Mouse (Mus musculus) CH12.LX (cell line): ENCODE measurements at regions not wholly inside any gene's neighbourhood (a gene's known extent, or its start where the extent isn't known, plus 50 kb on each side); places are given as distances from the start of the nearest gene placed in this dataset.

Experiments
- DNase-seq: peaks from one replicate; pipeline ENCODE4 v3.0.0-alpha.2; 2013; ENCODE audit errors: extremely low read depth
- H3K27ac ChIP-seq: 2 replicates; pipeline ENCODE4 v1.5.1; 2012; ENCODE audit warnings: low read depth, mild to moderate bottlenecking, control low read depth, moderate library complexity; ENCODE audit not compliant: insufficient read depth
- H3K27me3 ChIP-seq: replicated peaks from 2 replicates; pipeline ENCODE3; 2012; ENCODE audit warnings: inconsistent platforms
- H3K36me3 ChIP-seq, 2 experiments: replicated peaks in 1 of 2; 2 replicates each; pipeline versions ENCODE3 to v1.6.1; 2012; ENCODE audit warnings: inconsistent platforms in 1 of 2, low read length in 1 of 2, mild to moderate bottlenecking in 1 of 2, mixed read lengths in 1 of 2, moderate library complexity in 1 of 2; ENCODE audit not compliant: control insufficient read depth in 1 of 2, insufficient read depth in 1 of 2
- H3K4me1 ChIP-seq, 2 experiments: 2 replicates each; pipeline ENCODE4 v1.6.1; 2012; ENCODE audit warnings: inconsistent platforms in 1 of 2, moderate library complexity in 1 of 2; ENCODE audit not compliant: insufficient read depth in 2 of 2, control insufficient read depth in 1 of 2
- H3K4me2 ChIP-seq: 2 replicates; pipeline ENCODE4 v1.6.1; 2012; ENCODE audit warnings: low read depth, mild to moderate bottlenecking, control low read depth; ENCODE audit not compliant: poor library complexity, insufficient read depth, severe bottlenecking
- H3K4me3 ChIP-seq, 3 experiments: fragments of 150-350 bp in 1 of 3; sonication (generic) in 1 of 3; replicated peaks in 1 of 3; 2 replicates each; pipeline versions ENCODE3 to v1.5.1; 2011 to 2012; ENCODE audit warnings: low read depth in 2 of 3, low read length in 2 of 3, mild to moderate bottlenecking in 2 of 3, moderate library complexity in 2 of 3, control low read depth in 1 of 3, improper control_type of control experiment in 1 of 3, inconsistent platforms in 1 of 3, mixed read lengths in 1 of 3; ENCODE audit not compliant: poor library complexity in 1 of 3
- H3K79me2 ChIP-seq: replicated peaks from 2 replicates; pipeline ENCODE4 v1.6.1; 2012; ENCODE audit warnings: mild to moderate bottlenecking, moderate library complexity; ENCODE audit not compliant: control insufficient read depth, poor library complexity, insufficient read depth, severe bottlenecking; ENCODE audit errors: extremely low read depth
- H3K9ac ChIP-seq: 2 replicates; pipeline ENCODE4 v1.6.1; 2012; ENCODE audit warnings: low read depth, mild to moderate bottlenecking, control low read depth, moderate library complexity; ENCODE audit not compliant: insufficient read depth
- H3K9me3 ChIP-seq: replicated peaks from 2 replicates; pipeline ENCODE3; 2012; ENCODE audit warnings: low read length, inconsistent platforms, mixed read lengths
- BHLHE40 ChIP-seq: IDR thresholded peaks from 2 replicates; pipeline ENCODE4 v1.6.1; 2011; ENCODE audit warnings: mild to moderate bottlenecking, low read depth, low read length, improper control_type of control experiment
- CTCF ChIP-seq, 2 experiments: IDR thresholded peaks in 1 of 2; conservative IDR thresholded peaks in 1 of 2; 2 replicates each; pipeline ENCODE4 v1.5.1; 2011 to 2012; ENCODE audit warnings: low read depth in 2 of 2, low read length in 2 of 2, improper control_type of control experiment in 1 of 2, inconsistent platforms in 1 of 2, mild to moderate bottlenecking in 1 of 2, moderate library complexity in 1 of 2
- ELF1 ChIP-seq: IDR thresholded peaks from 2 replicates; pipeline ENCODE4 v1.6.1; 2014; ENCODE audit warnings: low read depth, mild to moderate bottlenecking, inconsistent platforms, low read length, improper control_type of control experiment
- GABPA ChIP-seq: IDR thresholded peaks from 2 replicates; pipeline ENCODE4 v1.6.1; 2012; ENCODE audit warnings: low read depth, low read length, improper control_type of control experiment, inconsistent platforms; ENCODE audit not compliant: insufficient replicate concordance
- HCFC1 ChIP-seq: IDR thresholded peaks from 2 replicates; pipeline ENCODE4 v1.6.1; 2012; ENCODE audit warnings: low read depth, mild to moderate bottlenecking, inconsistent platforms, low read length, improper control_type of control experiment
- JUN ChIP-seq: IDR thresholded peaks from 2 replicates; pipeline ENCODE4 v1.6.1; 2011; ENCODE audit warnings: low read depth, mild to moderate bottlenecking, low read length, improper control_type of control experiment, moderate library complexity; ENCODE audit not compliant: insufficient read depth
- MAZ ChIP-seq: IDR thresholded peaks from 2 replicates; pipeline ENCODE4 v1.6.1; 2012; ENCODE audit warnings: low read depth, mild to moderate bottlenecking, inconsistent platforms, low read length, improper control_type of control experiment, moderate library complexity
- MEF2A ChIP-seq: IDR thresholded peaks from 2 replicates; pipeline ENCODE4 v1.6.1; 2014; ENCODE audit warnings: low read depth, mild to moderate bottlenecking, inconsistent platforms, low read length, improper control_type of control experiment, borderline replicate concordance
- MXI1 ChIP-seq: IDR thresholded peaks from 2 replicates; pipeline ENCODE4 v1.6.1; 2011; ENCODE audit warnings: mild to moderate bottlenecking, low read depth, low read length, improper control_type of control experiment
- MYC ChIP-seq: IDR thresholded peaks from 2 replicates; pipeline ENCODE4 v1.6.1; 2011; ENCODE audit warnings: low read depth, mild to moderate bottlenecking, improper control_type of control experiment, low read length
- PAX5 ChIP-seq: IDR thresholded peaks from 2 replicates; pipeline ENCODE4 v1.6.1; 2012; ENCODE audit warnings: low read length, inconsistent platforms, mixed read lengths
- POLR2A ChIP-seq: IDR thresholded peaks from 2 replicates; pipeline ENCODE4 v1.6.1; 2011; ENCODE audit warnings: low read depth, mild to moderate bottlenecking, improper control_type of control experiment, low read length
- RAD21 ChIP-seq: IDR thresholded peaks from 2 replicates; pipeline ENCODE4 v1.6.1; 2011; ENCODE audit warnings: low read depth, mild to moderate bottlenecking, low read length, improper control_type of control experiment, moderate library complexity
- RCOR1 ChIP-seq: conservative IDR thresholded peaks from 2 replicates; pipeline ENCODE4 v1.6.1; 2012; ENCODE audit warnings: low read depth, mild to moderate bottlenecking, inconsistent platforms, low read length, improper control_type of control experiment
- SIN3A ChIP-seq: IDR thresholded peaks from 2 replicates; pipeline ENCODE4 v1.6.1; 2012; ENCODE audit warnings: low read length, improper control_type of control experiment, inconsistent platforms
- SMC3 ChIP-seq: IDR thresholded peaks from 2 replicates; pipeline ENCODE4 v1.6.1; 2011; ENCODE audit warnings: low read depth, low read length, improper control_type of control experiment
- TBP ChIP-seq: conservative IDR thresholded peaks from 2 replicates; pipeline ENCODE4 v1.6.1; 2011; ENCODE audit warnings: low read depth, low read length, improper control_type of control experiment
- TCF12 ChIP-seq: IDR thresholded peaks from 2 replicates; pipeline ENCODE4 v1.6.1; 2014; ENCODE audit warnings: low read depth, mild to moderate bottlenecking, inconsistent platforms, low read length, improper control_type of control experiment
- UBTF ChIP-seq: IDR thresholded peaks from 2 replicates; pipeline ENCODE4 v1.6.1; 2012; ENCODE audit warnings: low read depth, mild to moderate bottlenecking, inconsistent platforms, low read length, improper control_type of control experiment, moderate library complexity
- USF1 ChIP-seq: IDR thresholded peaks from 2 replicates; pipeline ENCODE4 v1.6.1; 2014; ENCODE audit warnings: low read depth, mild to moderate bottlenecking, inconsistent platforms, low read length, improper control_type of control experiment
- USF2 ChIP-seq: conservative IDR thresholded peaks from 2 replicates; pipeline ENCODE4 v1.6.1; 2011; ENCODE audit warnings: low read depth, low read length, improper control_type of control experiment
- ZNF384 ChIP-seq: IDR thresholded peaks from 2 replicates; pipeline ENCODE4 v1.6.1; 2012; ENCODE audit warnings: low read depth, low read length, improper control_type of control experiment, inconsistent platforms
- dilution Hi-C: fragments of 300-500 bp; cut with MboI; formaldehyde crosslinking; loops from 2 replicates; pipeline ENCODE4 v1.14.3; 2020; ENCODE audit warnings: low sequenced_read_pairs; ENCODE audit not compliant: extremely low pct_unique_long_range_greater_than_20kb, extremely low pct_ligation_motif_present
- in situ Hi-C: fragments of 300-500 bp; cut with MboI; formaldehyde crosslinking; loops from 3 replicates; pipeline ENCODE4 v1.14.3; 2019; ENCODE audit warnings: low sequenced_read_pairs, low pct_ligation_motif_present, low pct_unique_long_range_greater_than_20kb, mixed read lengths

DNA sequence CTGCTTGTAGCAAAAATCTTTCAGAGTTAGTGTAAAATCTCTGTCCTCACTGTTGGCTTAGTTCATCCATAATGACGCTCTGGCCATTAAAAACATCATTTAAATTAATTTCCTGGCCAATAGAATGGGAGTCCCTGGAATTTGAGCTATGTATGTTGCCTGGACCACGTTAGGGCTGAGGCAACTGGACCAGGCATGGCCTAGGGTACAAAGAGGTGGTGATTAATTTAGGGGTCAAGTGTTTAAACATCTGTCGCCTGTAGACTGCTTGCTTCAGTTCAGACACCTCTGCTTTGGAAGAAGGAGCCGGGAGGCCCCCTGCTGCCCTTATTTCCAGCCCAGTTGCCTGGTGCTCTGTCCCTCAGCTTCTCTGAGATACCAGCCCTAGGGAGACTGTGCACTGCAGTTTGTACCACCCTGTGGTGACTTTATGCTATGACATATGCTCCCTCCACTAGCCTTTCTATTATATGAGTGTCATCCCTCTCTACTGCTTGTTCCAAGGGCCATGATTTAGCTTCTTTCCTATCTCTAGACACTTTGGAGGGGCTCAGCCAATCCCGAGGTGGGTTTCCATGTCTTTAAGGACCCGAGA lies 83.5 kb downstream of the En1 start:
- dilution Hi-C loops, result no loop called here
- TF ChIP-seq RAD21 (peak; percentile 63), CTCF (conservative IDR thresholded peaks at IDR 0.05 in 1 of 2, IDR thresholded peaks at IDR 0.05 in 1 of 2; ENCODE audit: low read depth in 2 of 2, low read length in 2 of 2) (peak; percentile 53 to 75), SIN3A (no peak), MXI1 (no peak), SMC3 (peak; percentile 82)
- TF ChIP-seq, all 38 proteins: peak for 3
- Histone ChIP-seq H3K4me2 (no peak overlapping the region), H3K4me3 (no peak overlapping the region), H3K27ac (no peak overlapping the region), H3K36me3 (no peaks in the 10 kb centered on the region), H3K9me3 (no peaks in the 10 kb centered on the region), H3K9ac (no peak overlapping the region), H3K4me1 (peaks cover 9 to 46% of the 10 kb centered on the region in 2 experiments), H3K27me3 (no peaks in the 10 kb centered on the region), H3K79me2 (no peaks in the 10 kb centered on the region)
- in situ Hi-C loops, result loop anchor here (10.0 kb wide), 1 partner anchor 91 kb away; no protein-coding TSS in a partner anchor
- peak; percentile 60 for DNase-seq

DNA sequence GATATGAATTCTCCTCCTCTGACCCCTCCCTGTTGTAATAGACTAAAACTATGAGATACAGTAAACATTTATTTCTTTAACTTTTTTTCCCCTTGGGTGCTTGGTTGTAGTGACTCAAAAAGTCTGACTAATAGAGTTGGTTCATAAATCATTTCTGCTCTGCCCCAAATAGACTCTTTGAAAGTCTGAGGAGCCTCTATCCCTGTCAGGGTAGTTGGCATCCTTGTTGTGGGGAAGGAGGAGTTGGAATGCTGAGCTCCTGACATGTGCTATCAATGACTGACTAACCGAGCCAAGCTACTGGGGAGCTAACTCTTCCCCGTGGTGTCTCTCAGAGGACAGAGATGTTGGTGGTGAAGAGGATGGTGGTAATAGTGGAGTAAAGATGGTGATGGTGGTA lies 89.4 kb downstream of the En1 start:
- in situ Hi-C loops, result no loop called here
- H3K9ac ChIP-seq, result no peak overlapping the region
- TF ChIP-seq SIN3A (no peak), MEF2A (no peak), POLR2A (no peak), USF2 (no peak), HCFC1 (no peak), TBP (no peak), MAZ (no peak), BHLHE40 (no peak), TCF12 (no peak), RCOR1 (no peak), GABPA (no peak), ZNF384 (no peak), UBTF (no peak), JUN (no peak), PAX5 (no peak), USF1 (no peak), MYC (no peak), ELF1 (no peak)
- TF ChIP-seq, all 38 proteins: peak for 0
- H3K4me1 ChIP-seq, result peaks cover 0 to 5% of the 10 kb centered on the region in 2 experiments; a peak in 1 of 4 replicates
- no peak overlapping the region for H3K4me3 ChIP-seq
- H3K9me3 ChIP-seq, result peaks cover 4% of the 10 kb centered on the region
- H3K27ac ChIP-seq, result no peak overlapping the region
- no peaks in the 10 kb centered on the region for H3K36me3 ChIP-seq
- H3K79me2 ChIP-seq, result no peaks in the 10 kb centered on the region
- dilution Hi-C loops, result no loop called here
- DNase-seq, result no peak
- no peak overlapping the region for H3K4me2 ChIP-seq
- H3K27me3 ChIP-seq, result no peaks in the 10 kb centered on the region
